Mouse (Mus musculus): ENCODE measurements around the gene Sorcs3.

- TF ChIP-seq POLR2A (IDR thresholded peaks at IDR 0.05; ENCODE audit: borderline replicate concordance, control insufficient read depth, low read depth, low read length) = no peak
- TF ChIP-seq CTCF (IDR thresholded peaks at IDR 0.05; ENCODE audit: control insufficient read depth, insufficient read depth, low read length) = no peak
Measured at GRCm38 (mm10) chr19:48259223-48259622, 53.4 kb downstream of the Sorcs3 start.
